ENCODE assay signal across 8 mouse cellular contexts in the genomic region with DNA sequence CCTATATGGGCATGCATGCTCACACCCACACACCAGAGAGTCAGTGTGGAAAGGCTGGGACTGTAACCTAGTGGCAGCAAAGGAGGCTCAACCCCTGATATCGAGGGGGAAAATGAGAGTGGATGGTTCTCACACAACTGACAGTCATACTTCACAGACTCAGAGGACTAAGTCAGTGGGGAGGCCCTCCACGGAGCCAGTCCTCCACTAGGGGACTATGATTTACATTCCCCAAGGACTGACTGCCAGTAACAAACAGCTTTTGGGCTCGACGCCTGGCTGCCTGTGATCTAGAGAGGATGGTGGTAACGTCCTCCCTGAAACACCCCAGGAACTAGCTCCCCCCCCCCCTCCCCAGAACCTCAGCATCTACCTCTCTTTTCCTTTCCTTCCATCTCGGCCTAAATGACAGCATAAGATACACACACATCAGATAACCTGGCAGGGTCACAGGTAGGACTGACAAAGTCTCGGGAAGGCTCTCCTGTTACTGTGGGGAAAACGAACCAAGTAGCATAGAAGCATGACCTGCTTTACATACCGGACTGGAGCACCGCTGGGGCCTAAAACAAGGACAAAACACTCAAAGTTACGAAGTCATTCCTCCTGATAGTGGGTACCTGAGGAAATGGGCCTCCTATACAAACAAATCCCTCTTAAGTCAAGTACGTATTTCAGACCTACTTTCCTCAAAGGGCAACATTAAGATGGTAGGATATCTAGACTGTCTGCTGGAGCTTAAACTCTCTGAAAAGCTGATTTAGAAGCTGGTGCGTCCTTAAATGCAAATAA. TPM values are rescaled to one million over a fixed set of nuclear protein-coding genes. Genes with fewer than 3 reads are reported as not detected.
A peak's percentile ranks its signal among the peaks of the same experiment; 100 is the strongest.
DNase-seq lines count a peak whose midpoint lies in the region; ATAC-seq and TF ChIP-seq lines count a peak whose summit lies in the region.

No protein-coding gene starts in this region.

- H3K9ac ChIP-seq in liver, embryonic 12.5 days = peak overlapping the region; percentile 76
- peak overlapping the region; percentile 56 for H3K9ac ChIP-seq in neural tube, embryonic 14.5 days (replicated peaks; ENCODE audit: low read depth, low read length)

- H3K4me1 ChIP-seq in cerebellum, adult 2 months (ENCODE audit: control insufficient read depth, insufficient read depth, low read length) = peaks cover 4% of the 10 kb centered on the region; the same call in 1 of the 2 replicates
- peaks cover 5% of the 10 kb centered on the region for H3K4me1 ChIP-seq in cortical plate, adult 2 months (ENCODE audit: control insufficient read depth, insufficient read depth, low read length)
- H3K4me1 ChIP-seq in liver, embryonic 12.5 days = peaks cover 24% of the 10 kb centered on the region
- H3K4me1 ChIP-seq in neural tube, embryonic 14.5 days (ENCODE audit: control insufficient read depth, insufficient read depth, low read length) = peaks cover 10% of the 10 kb centered on the region

- H3K36me3 ChIP-seq in liver, embryonic 12.5 days = 0 out of 2 replicates have a peak, but pooled peaks cover 4% of the 10 kb centered on the region
- no peaks in the 10 kb centered on the region for H3K36me3 ChIP-seq in neural tube, embryonic 14.5 days (ENCODE audit: control insufficient read depth, insufficient read depth, low read length)

- no peak overlapping the region; the same call in 1 of the 2 replicates for H3K27ac ChIP-seq in cerebellum, adult 2 months (ENCODE audit: insufficient read depth, low read length)
- 0 out of 2 replicates have a peak overlapping the region, but pooled peaks have one; percentile 47 for H3K27ac ChIP-seq in cortical plate, adult 2 months (ENCODE audit: insufficient read depth, low read length)
- H3K27ac ChIP-seq in liver, embryonic 12.5 days = peak overlapping the region; percentile 47
- no peak overlapping the region for H3K27ac ChIP-seq in neural tube, embryonic 14.5 days (ENCODE audit: low read depth, low read length)

- no peak for ATAC-seq in liver, embryonic 12.5 days
- ATAC-seq in neural tube, embryonic 14.5 days (ENCODE audit: low read depth) = no peak

- TF ChIP-seq POLR2A in cerebellum, adult 2 months (IDR thresholded peaks at IDR 0.05; ENCODE audit: borderline replicate concordance, insufficient read depth, low read length) = no peak
- no peak for TF ChIP-seq POLR2A in cortical plate, adult 2 months (IDR thresholded peaks at IDR 0.05; ENCODE audit: extremely low read depth, insufficient read depth, low read length)

- H3K27me3 ChIP-seq in cerebellum, adult 2 months (ENCODE audit: control insufficient read depth, insufficient read depth, low read length) = no peaks in the 10 kb centered on the region
- H3K27me3 ChIP-seq in liver, embryonic 12.5 days (replicated peaks) = no peaks in the 10 kb centered on the region
- no peaks in the 10 kb centered on the region for H3K27me3 ChIP-seq in neural tube, embryonic 14.5 days (ENCODE audit: control insufficient read depth, insufficient read depth, low read length)

- 17% methylated on average over 13 of the region's 13 CpGs for WGBS in cerebellum, adult 2 months
- WGBS in liver, embryonic 12.5 days (ENCODE audit: insufficient replicate concordance) = 59% methylated on average over 13 of the region's 13 CpGs
- WGBS in neural tube, embryonic 14.5 days = 42% methylated on average over 13 of the region's 13 CpGs

- TF ChIP-seq CTCF in cerebellum, adult 2 months (IDR thresholded peaks at IDR 0.05; ENCODE audit: borderline replicate concordance, insufficient read depth, low read depth, low read length) = no peak
- no peak for TF ChIP-seq CTCF in cortical plate, adult 2 months (IDR thresholded peaks at IDR 0.05; ENCODE audit: extremely low read depth, insufficient read depth, low read length)

- peak overlapping the region; percentile 82 for H3K4me2 ChIP-seq in liver, embryonic 12.5 days
- H3K4me2 ChIP-seq in neural tube, embryonic 14.5 days (ENCODE audit: low read depth, low read length) = peak overlapping the region; percentile 75

- intact Hi-C loops in gastrocnemius, postnatal 36 days (cut with DNase I) = no loop called here

- no peaks in the 10 kb centered on the region for H3K9me3 ChIP-seq in liver, embryonic 12.5 days (replicated peaks)
- H3K9me3 ChIP-seq in neural tube, embryonic 14.5 days (ENCODE audit: control insufficient read depth, low read length) = no peaks in the 10 kb centered on the region

- DNase-seq in cerebellum, adult 2 months = peak; percentile 20
- no peak for DNase-seq in cerebellum, adult 18-20 months
- DNase-seq in A20 (ENCODE audit: low read depth, low spot score) = peak; percentile 37
- peak; percentile 25 for DNase-seq in heart, postnatal 4 days
- no peak for DNase-seq in gastrocnemius, postnatal 36 days

- peak overlapping the region; percentile 95 for H3K4me3 ChIP-seq in cerebellum, adult 2 months (replicated peaks; ENCODE audit: insufficient read depth, low read depth, low read length)
- peak overlapping the region; percentile 81 for H3K4me3 ChIP-seq in cortical plate, adult 2 months (ENCODE audit: insufficient read depth, low read length)
- H3K4me3 ChIP-seq in liver, embryonic 12.5 days = peak overlapping the region; percentile 66
- H3K4me3 ChIP-seq in neural tube, embryonic 14.5 days (ENCODE audit: low read depth, low read length) = peak overlapping the region; percentile 48

RNA-seq across cellular contexts. Expression of a gene that starts 0.9 kb away (rescaled TPM):
- polyA plus RNA-seq in cerebellum, adult 2 months (2012; rRNA removed) = 32.5 and 32.7 TPM in 2 replicates
- polyA plus RNA-seq in cortical plate, adult 2 months (2012; rRNA removed) = 27.5 and 28.1 TPM in 2 replicates
- total RNA-seq in heart, postnatal 4 days (2021) = 10 to 100 TPM in 1 of 2 experiments, 1 to 10 TPM in 1; 7.6 to 10.2 TPM
- 6.8 and 7.6 TPM in 2 replicates for polyA plus RNA-seq in liver, embryonic 12.5 days (2016; fragmentation: Nextera tagmentation; extraction: Ambion mirVana)
- 17.6 and 17.8 TPM in 2 replicates for polyA plus RNA-seq in neural tube, embryonic 14.5 days (2014; fragmentation: Nextera tagmentation; extraction: Ambion mirVana)
- 1 to 10 TPM; 6.1 to 9.5 TPM for total RNA-seq in gastrocnemius, postnatal 36 days (2021)

RNA-seq across cellular contexts. Expression of a gene that starts 1.0 kb away (rescaled TPM):
- 13.7 and 15.6 TPM in 2 replicates for polyA plus RNA-seq in cerebellum, adult 2 months (2012; rRNA removed)
- polyA plus RNA-seq in cortical plate, adult 2 months (2012; rRNA removed) = 14.1 and 14.8 TPM in 2 replicates
- total RNA-seq in heart, postnatal 4 days (2021) = 100 to 1,000 TPM in 1 of 2 experiments, 10 to 100 TPM in 1; 91.3 to 105 TPM
- 15.3 and 16.6 TPM in 2 replicates for polyA plus RNA-seq in liver, embryonic 12.5 days (2016; fragmentation: Nextera tagmentation; extraction: Ambion mirVana)
- polyA plus RNA-seq in neural tube, embryonic 14.5 days (2014; fragmentation: Nextera tagmentation; extraction: Ambion mirVana) = 3.9 and 5.5 TPM in 2 replicates
- 10 to 100 TPM; 70.2 to 71.6 TPM for total RNA-seq in gastrocnemius, postnatal 36 days (2021)

RNA-seq across cellular contexts. Expression of a gene that starts 19.5 kb away (rescaled TPM):
- polyA plus RNA-seq in cerebellum, adult 2 months (2012; rRNA removed) = 96.1 and 96.8 TPM in 2 replicates
- polyA plus RNA-seq in cortical plate, adult 2 months (2012; rRNA removed) = 68.7 and 70.3 TPM in 2 replicates
- total RNA-seq in heart, postnatal 4 days (2021) = 10 to 100 TPM; 31.2 to 32.5 TPM
- polyA plus RNA-seq in liver, embryonic 12.5 days (2016; fragmentation: Nextera tagmentation; extraction: Ambion mirVana) = 17.8 and 18.8 TPM in 2 replicates
- 42.1 and 50.3 TPM in 2 replicates for polyA plus RNA-seq in neural tube, embryonic 14.5 days (2014; fragmentation: Nextera tagmentation; extraction: Ambion mirVana)
- total RNA-seq in gastrocnemius, postnatal 36 days (2021) = 10 to 100 TPM; 21.8 to 22.1 TPM

RNA-seq across cellular contexts. Expression of a gene that starts 53.1 kb away (rescaled TPM):
- 3.6 and 4.8 TPM in 2 replicates for polyA plus RNA-seq in cerebellum, adult 2 months (2012; rRNA removed)
- 3.0 and 3.1 TPM in 2 replicates for polyA plus RNA-seq in cortical plate, adult 2 months (2012; rRNA removed)
- 10 to 100 TPM; 11.5 to 12.9 TPM for total RNA-seq in heart, postnatal 4 days (2021)
- 18.5 and 19.7 TPM in 2 replicates for polyA plus RNA-seq in liver, embryonic 12.5 days (2016; fragmentation: Nextera tagmentation; extraction: Ambion mirVana)
- 3.4 and 9.0 TPM in 2 replicates for polyA plus RNA-seq in neural tube, embryonic 14.5 days (2014; fragmentation: Nextera tagmentation; extraction: Ambion mirVana)
- total RNA-seq in gastrocnemius, postnatal 36 days (2021) = 10 to 100 TPM in 1 of 2 experiments, 1 to 10 TPM in 1; 7.2 to 11.8 TPM

Comparison
In these comparisons a context has a peak if more than half of its experiments do, and no peak if none do; other contexts are left out.
1. DNase-seq: peak in cerebellum, adult 2 months (2 of 2), A20 (single experiment) and heart, postnatal 4 days (single experiment); none in cerebellum, adult 18-20 months (0 of 2) and gastrocnemius, postnatal 36 days (0 of 2).
2. H3K27ac ChIP-seq: peak in cortical plate, adult 2 months (single experiment) and liver, embryonic 12.5 days (single experiment); none in cerebellum, adult 2 months (single experiment) and neural tube, embryonic 14.5 days (single experiment).
3. Peak in every context shown above with its lines, with median percentiles within 50 percentile points of each other: H3K4me3 ChIP-seq.